Mouse (Mus musculus): Measurements from ENCODE around the gene 1110051M20Rik. TPM values are rescaled to one million over a fixed set of nuclear protein-coding genes. Genes with fewer than 3 reads are reported as not detected.

1110051M20Rik gene
- polyA plus RNA-seq, 1 experiment from 2014 or later = 98.6 TPM

GRCm38 (mm10) chr2:91268042-91268441 is 176.5 kb downstream of the 1110051M20Rik start:
- 93% methylated on average over 3 of the region's 3 CpGs for WGBS
- peaks cover 11% of the 10 kb centered on the region for H3K36me3 ChIP-seq (ENCODE audit: control insufficient read depth, insufficient read depth, low read length)

GRCm38 (mm10) chr2:91264711-91265681 is 179.5 kb downstream of the 1110051M20Rik start, which contains the start of gene Arfgap2:
Arfgap2 (plus strand) TSS chr2:91264974.
- Histone ChIP-seq H3K4me3 (ENCODE audit: low read depth, low read length) (peak within 1 kb of the TSS; percentile 69), H3K4me1 (ENCODE audit: control insufficient read depth, insufficient read depth, low read length) (peaks cover 7% of the 10 kb centered on the region; the same call in 1 of the 2 replicates), H3K27me3 (ENCODE audit: control insufficient read depth, insufficient read depth, low read length) (no peaks in the 10 kb centered on the region), H3K27ac (ENCODE audit: low read depth, low read length) (peak within 1 kb of the TSS; percentile 86), H3K9me3 (ENCODE audit: control insufficient read depth, low read length) (no peaks in the 10 kb centered on the region), H3K36me3 (ENCODE audit: control insufficient read depth, insufficient read depth, low read length) (peaks cover 11% of the 10 kb centered on the region), H3K4me2 (ENCODE audit: low read depth) (peak within 1 kb of the TSS; percentile 41), H3K9ac (ENCODE audit: low read length) (peak within 1 kb of the TSS; percentile 92)
- peak; percentile 98 for DNase-seq (ENCODE audit: low spot score)
- WGBS = 2% methylated on average over 72 of the region's 72 CpGs
- peak; percentile 99 for ATAC-seq (ENCODE audit: insufficient read depth, low FRiP score, low TSS enrichment)

More at GRCm38 (mm10) chr2:91268042-91268441, 176.5 kb downstream of the 1110051M20Rik start:
- ATAC-seq (ENCODE audit: insufficient read depth, low FRiP score, low TSS enrichment) (no peak), DNase-seq (ENCODE audit: low spot score) (no peak)
- H3K4me1 ChIP-seq (ENCODE audit: control insufficient read depth, insufficient read depth, low read length) = peaks cover 7% of the 10 kb centered on the region; the same call in 1 of the 2 replicates
- H3K4me3 ChIP-seq (ENCODE audit: low read depth, low read length) = no peak overlapping the region
- H3K4me2 ChIP-seq (ENCODE audit: low read depth) = no peak overlapping the region
- no peak overlapping the region for H3K9ac ChIP-seq (ENCODE audit: low read length)
- H3K27ac ChIP-seq (ENCODE audit: low read depth, low read length) = no peak overlapping the region
- H3K27me3 ChIP-seq (ENCODE audit: control insufficient read depth, insufficient read depth, low read length) = no peaks in the 10 kb centered on the region
- no peaks in the 10 kb centered on the region for H3K9me3 ChIP-seq (ENCODE audit: control insufficient read depth, low read length)

- no peaks in the 10 kb centered on the region for H3K27me3 ChIP-seq (ENCODE audit: control insufficient read depth, insufficient read depth, low read length)
- peaks cover 7% of the 10 kb centered on the region for H3K36me3 ChIP-seq (ENCODE audit: control insufficient read depth, insufficient read depth, low read length)
- peak overlapping the region; percentile 69 for H3K4me3 ChIP-seq (ENCODE audit: low read depth, low read length)
- DNase-seq (ENCODE audit: low spot score) (no peak), ATAC-seq (ENCODE audit: insufficient read depth, low FRiP score, low TSS enrichment) (0 out of 2 replicates have a peak, but pooled peaks have one; percentile 5)
- peaks cover 7% of the 10 kb centered on the region; the same call in 1 of the 2 replicates for H3K4me1 ChIP-seq (ENCODE audit: control insufficient read depth, insufficient read depth, low read length)
- peak overlapping the region; percentile 92 for H3K9ac ChIP-seq (ENCODE audit: low read length)
- peak overlapping the region; percentile 86; the same call in 1 of the 2 replicates for H3K27ac ChIP-seq (ENCODE audit: low read depth, low read length)
- no peaks in the 10 kb centered on the region for H3K9me3 ChIP-seq (ENCODE audit: control insufficient read depth, low read length)
- WGBS = 85% methylated on average over 17 of the region's 17 CpGs
- peak overlapping the region; percentile 41 for H3K4me2 ChIP-seq (ENCODE audit: low read depth)
These were observed 180.5 kb downstream of the 1110051M20Rik start for GRCm38 (mm10) chr2:91263692-91264660.

- WGBS = 96% methylated on average over 1 of the region's 1 CpGs
- no peaks in the 10 kb centered on the region for H3K9me3 ChIP-seq (ENCODE audit: control insufficient read depth, low read length)
- peaks cover 19% of the 10 kb centered on the region for H3K4me1 ChIP-seq (ENCODE audit: control insufficient read depth, insufficient read depth, low read length)
- no peak for DNase-seq (ENCODE audit: low spot score)
- ATAC-seq (ENCODE audit: insufficient read depth, low FRiP score, low TSS enrichment) = no peak
- H3K9ac ChIP-seq (ENCODE audit: low read length) = no peak overlapping the region
- no peak overlapping the region for H3K4me2 ChIP-seq (ENCODE audit: low read depth)
- H3K27me3 ChIP-seq (ENCODE audit: control insufficient read depth, insufficient read depth, low read length) = peaks cover 5% of the 10 kb centered on the region; the same call in 1 of the 2 replicates
- no peak overlapping the region for H3K27ac ChIP-seq (ENCODE audit: low read depth, low read length)
- H3K36me3 ChIP-seq (ENCODE audit: control insufficient read depth, insufficient read depth, low read length) = no peaks in the 10 kb centered on the region; the same call in 1 of the 2 replicates
- no peak overlapping the region for H3K4me3 ChIP-seq (ENCODE audit: low read depth, low read length)
These were observed 185.0 kb downstream of the 1110051M20Rik start for GRCm38 (mm10) chr2:91259493-91259892.

GRCm38 (mm10) chr2:91258830-91259229 is 185.7 kb downstream of the 1110051M20Rik start:
- Histone ChIP-seq H3K9me3 (ENCODE audit: control insufficient read depth, low read length) (no peaks in the 10 kb centered on the region), H3K4me2 (ENCODE audit: low read depth) (no peak overlapping the region), H3K4me1 (ENCODE audit: control insufficient read depth, insufficient read depth, low read length) (peaks cover 16% of the 10 kb centered on the region), H3K36me3 (ENCODE audit: control insufficient read depth, insufficient read depth, low read length) (no peaks in the 10 kb centered on the region; the same call in 1 of the 2 replicates), H3K9ac (ENCODE audit: low read length) (no peak overlapping the region), H3K27me3 (ENCODE audit: control insufficient read depth, insufficient read depth, low read length) (peaks cover 5% of the 10 kb centered on the region; the same call in 1 of the 2 replicates), H3K4me3 (ENCODE audit: low read depth, low read length) (no peak overlapping the region), H3K27ac (ENCODE audit: low read depth, low read length) (no peak overlapping the region)
- 50% methylated on average over 1 of the region's 1 CpGs for WGBS
- ATAC-seq (ENCODE audit: insufficient read depth, low FRiP score, low TSS enrichment) (no peak), DNase-seq (ENCODE audit: low spot score) (no peak)

GRCm38 (mm10) chr2:91258054-91258453 is 186.4 kb downstream of the 1110051M20Rik start:
- Histone ChIP-seq H3K9me3 (ENCODE audit: control insufficient read depth, low read length) (no peaks in the 10 kb centered on the region), H3K4me1 (ENCODE audit: control insufficient read depth, insufficient read depth, low read length) (peaks cover 16% of the 10 kb centered on the region), H3K36me3 (ENCODE audit: control insufficient read depth, insufficient read depth, low read length) (no peaks in the 10 kb centered on the region; the same call in 1 of the 2 replicates), H3K27me3 (ENCODE audit: control insufficient read depth, insufficient read depth, low read length) (peaks cover 5% of the 10 kb centered on the region; the same call in 1 of the 2 replicates), H3K4me3 (ENCODE audit: low read depth, low read length) (peak overlapping the region; percentile 63; the same call in 1 of the 2 replicates), H3K4me2 (ENCODE audit: low read depth) (peak overlapping the region; percentile 99), H3K27ac (ENCODE audit: low read depth, low read length) (no peak overlapping the region), H3K9ac (ENCODE audit: low read length) (peak overlapping the region; percentile 64)
- DNase-seq (ENCODE audit: low spot score) (no peak), ATAC-seq (ENCODE audit: insufficient read depth, low FRiP score, low TSS enrichment) (no peak)
- 74% methylated on average over 5 of the region's 5 CpGs for WGBS

- ATAC-seq (ENCODE audit: insufficient read depth, low FRiP score, low TSS enrichment) = peak; percentile 59
- Histone ChIP-seq H3K4me1 (ENCODE audit: control insufficient read depth, insufficient read depth, low read length) (peaks cover 16% of the 10 kb centered on the region), H3K27me3 (ENCODE audit: control insufficient read depth, insufficient read depth, low read length) (peaks cover 7% of the 10 kb centered on the region; the same call in 1 of the 2 replicates), H3K9me3 (ENCODE audit: control insufficient read depth, low read length) (no peaks in the 10 kb centered on the region), H3K4me3 (ENCODE audit: low read depth, low read length) (peak overlapping the region; percentile 63), H3K9ac (ENCODE audit: low read length) (peak overlapping the region; percentile 64), H3K27ac (ENCODE audit: low read depth, low read length) (peak overlapping the region; percentile 23; the same call in 1 of the 2 replicates), H3K4me2 (ENCODE audit: low read depth) (peak overlapping the region; percentile 99), H3K36me3 (ENCODE audit: control insufficient read depth, insufficient read depth, low read length) (no peaks in the 10 kb centered on the region; the same call in 1 of the 2 replicates)
- WGBS = 2% methylated on average over 22 of the region's 22 CpGs
- no peak for DNase-seq (ENCODE audit: low spot score)
These were observed 187.2 kb downstream of the 1110051M20Rik start for GRCm38 (mm10) chr2:91257126-91257980.

Measured in neural tube, embryonic 11.5 days (tissue).